Mouse (Mus musculus) gastrocnemius, postnatal 10 days (tissue): ENCODE measurements around the gene Hcn2. TPM values are rescaled to one million over a fixed set of nuclear protein-coding genes. Genes with fewer than 3 reads are reported as not detected.

Source experiments
- DNase-seq: peaks from one replicate; pipeline ENCODE4 v3.0.0; 2021; ENCODE audit warnings: mixed read lengths
- total RNA-seq, 2 experiments: library from RNA; stranded (reverse); gene quantifications; 2 replicates each; pipeline ENCODE4 v1.2.3; 2021

The Hcn2 gene
- total RNA-seq, 2 experiments from 2014 or later: 0.86 to 0.96 TPM

- no peak for DNase-seq
These were observed 7.1 kb upstream of the Hcn2 start for GRCm38 (mm10) chr10:79709307-79709706.

DNA sequence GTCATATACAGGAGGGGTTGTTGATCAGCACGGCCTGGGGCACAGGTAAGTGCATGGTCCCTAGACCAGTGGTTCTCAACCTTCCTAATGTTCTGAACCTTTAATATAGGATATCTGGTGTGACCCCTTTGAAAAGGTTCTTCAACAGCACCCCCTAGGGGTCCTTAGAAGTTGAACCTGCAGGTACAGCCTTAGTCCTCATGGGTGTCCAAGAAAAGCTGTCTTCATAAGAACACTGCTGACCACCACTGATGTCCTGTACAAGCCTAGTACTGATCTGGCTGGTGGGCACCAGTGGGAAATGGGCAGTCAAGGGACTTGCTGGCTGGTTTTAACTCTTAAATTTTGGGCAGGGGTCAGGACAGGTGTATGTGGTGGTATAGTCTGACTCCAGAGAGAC is 4.4 kb upstream of the Hcn2 start:
- DNase-seq: no peak

GRCm38 (mm10) chr10:79712499-79713126 is 3.8 kb upstream of the Hcn2 start:
- DNase-seq: peak; percentile 86

- DNase-seq: no peak
These were observed 3.3 kb upstream of the Hcn2 start for GRCm38 (mm10) chr10:79713163-79713562.

- DNase-seq: no peak
These were observed 1.4 kb upstream of the Hcn2 start for GRCm38 (mm10) chr10:79714996-79715395.

DNA sequence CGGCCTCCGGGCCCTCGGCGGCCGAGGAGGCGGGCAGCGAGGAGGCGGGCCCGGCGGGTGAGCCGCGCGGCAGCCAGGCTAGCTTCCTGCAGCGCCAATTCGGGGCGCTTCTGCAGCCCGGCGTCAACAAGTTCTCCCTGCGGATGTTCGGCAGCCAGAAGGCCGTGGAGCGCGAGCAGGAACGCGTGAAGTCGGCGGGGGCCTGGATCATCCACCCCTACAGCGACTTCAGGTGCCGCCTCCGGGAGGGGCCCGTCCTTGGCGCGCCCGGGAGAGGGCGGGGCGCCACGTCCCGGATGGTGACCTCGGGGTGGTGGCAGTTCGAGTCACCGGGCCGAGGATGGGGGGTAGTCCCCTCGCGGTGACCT is 538 bp downstream of the Hcn2 start:
- DNase-seq: no peak

DNA sequence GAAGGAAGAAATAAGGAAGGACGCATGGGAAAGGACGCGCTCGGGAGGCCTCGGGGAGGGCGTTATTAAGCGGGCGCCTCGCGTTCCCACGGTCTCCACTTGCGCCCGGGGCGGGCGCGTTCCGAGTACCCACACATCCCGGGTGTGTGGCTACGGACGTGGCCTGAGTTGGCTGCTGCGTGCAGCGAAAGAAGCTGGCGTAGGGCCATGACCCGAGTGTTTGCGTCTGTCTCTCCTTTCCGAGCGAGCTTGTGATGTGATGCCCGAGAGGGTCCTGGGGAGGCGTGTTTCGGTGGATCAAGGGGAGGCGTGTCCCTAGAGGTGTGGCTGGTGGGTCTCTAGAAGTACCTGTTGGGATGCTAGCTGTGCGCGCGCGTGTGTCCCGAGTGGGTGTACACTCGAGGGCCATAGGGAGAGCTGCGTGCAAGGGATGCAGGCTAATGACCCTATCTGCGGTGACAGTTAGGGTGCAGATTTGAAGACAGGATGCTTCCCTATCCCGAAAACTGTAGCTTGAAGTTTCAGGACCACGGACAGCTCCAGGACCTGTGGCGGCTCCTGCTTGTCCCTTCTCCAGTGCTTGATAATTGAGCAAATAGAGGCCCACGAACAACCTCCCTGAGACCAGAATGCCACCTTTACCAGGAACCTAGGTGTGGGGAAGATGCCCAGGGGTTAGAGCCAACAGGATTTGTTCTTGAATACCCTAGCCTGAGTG is 1.4 kb downstream of the Hcn2 start:
- DNase-seq: peak; percentile 80

DNA sequence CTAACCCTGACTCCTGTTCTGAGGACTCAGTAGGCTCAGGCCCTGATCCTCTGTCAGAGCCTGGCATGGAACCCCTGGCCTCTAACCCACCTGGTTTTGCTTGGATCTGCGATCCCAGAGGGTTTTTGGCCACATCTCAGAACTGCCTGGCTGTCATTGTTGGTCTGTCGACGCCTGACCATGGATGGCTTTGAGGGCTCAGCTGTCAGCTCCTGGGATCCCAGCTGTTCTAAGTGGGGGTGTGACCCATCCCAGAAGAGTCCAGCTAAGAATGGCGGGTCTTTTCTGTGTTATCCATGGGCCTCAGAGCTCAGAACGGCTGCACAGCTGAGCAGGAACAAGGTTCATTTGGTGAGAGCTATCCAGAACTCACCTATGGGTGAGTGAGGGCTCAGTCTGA is 4.7 kb downstream of the Hcn2 start:
- DNase-seq: no peak

GRCm38 (mm10) chr10:79723047-79723446 is 6.6 kb downstream of the Hcn2 start:
- no peak for DNase-seq

GRCm38 (mm10) chr10:79723692-79724091 is 7.3 kb downstream of the Hcn2 start:
- no peak for DNase-seq

DNA sequence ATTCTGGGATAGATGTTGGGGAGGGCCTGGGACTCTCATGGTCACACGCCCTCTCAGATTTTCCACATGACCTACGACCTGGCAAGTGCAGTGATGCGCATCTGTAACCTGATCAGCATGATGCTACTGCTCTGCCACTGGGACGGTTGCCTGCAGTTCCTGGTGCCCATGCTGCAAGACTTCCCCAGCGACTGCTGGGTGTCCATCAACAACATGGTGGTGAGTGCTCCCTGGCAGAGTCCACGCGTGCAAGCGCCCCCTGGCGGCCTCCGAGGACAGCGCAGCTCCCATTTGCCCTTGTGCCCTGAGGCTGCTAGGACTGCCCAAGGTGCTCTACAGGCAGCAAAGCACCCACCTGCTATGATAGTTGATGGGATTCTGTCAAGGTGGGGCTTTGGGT is 9.7 kb downstream of the Hcn2 start:
- peak; percentile 62 for DNase-seq

DNA sequence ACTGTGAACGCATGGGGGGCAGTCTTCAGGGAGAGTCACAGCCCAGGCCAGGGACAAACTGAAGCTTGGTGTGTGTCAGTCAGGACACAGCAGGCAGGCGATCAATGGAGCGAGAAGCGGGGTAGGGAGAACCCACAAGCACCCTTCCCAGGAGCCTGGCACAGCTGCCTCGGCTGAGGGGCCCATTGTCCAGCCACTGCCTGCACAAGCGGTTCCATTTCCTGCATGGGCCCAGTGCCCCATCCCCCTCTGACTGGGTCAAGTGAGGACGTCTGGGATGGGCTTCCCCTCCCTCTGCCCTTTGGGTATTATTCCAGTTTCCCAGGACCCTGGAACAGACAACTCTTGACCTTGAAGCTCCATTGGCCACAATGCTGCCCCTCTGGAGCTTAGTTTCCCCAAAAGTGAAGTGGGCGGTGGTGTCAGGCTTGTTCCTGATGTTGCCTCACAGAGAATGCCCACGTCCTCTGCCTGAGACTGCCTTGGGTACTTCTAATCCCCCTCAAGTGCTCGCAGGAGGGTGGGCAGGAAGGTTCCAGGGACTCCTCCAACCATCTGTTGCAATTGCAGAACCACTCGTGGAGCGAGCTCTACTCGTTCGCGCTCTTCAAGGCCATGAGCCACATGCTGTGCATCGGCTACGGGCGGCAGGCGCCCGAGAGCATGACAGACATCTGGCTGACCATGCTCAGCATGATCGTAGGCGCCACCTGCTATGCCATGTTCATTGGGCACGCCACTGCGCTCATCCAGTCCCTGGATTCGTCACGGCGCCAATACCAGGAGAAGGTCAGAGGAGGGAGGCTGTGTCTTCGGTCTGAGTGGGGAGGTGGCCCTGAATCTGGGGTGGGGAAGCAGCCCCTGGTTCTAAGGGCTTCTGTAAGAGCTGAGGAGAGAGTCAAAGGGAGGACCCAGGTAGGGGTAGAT is 12.2 kb downstream of the Hcn2 start:
- no peak for DNase-seq

GRCm38 (mm10) chr10:79729357-79729965 is 13.0 kb downstream of the Hcn2 start:
- DNase-seq: peak; percentile 49

DNA sequence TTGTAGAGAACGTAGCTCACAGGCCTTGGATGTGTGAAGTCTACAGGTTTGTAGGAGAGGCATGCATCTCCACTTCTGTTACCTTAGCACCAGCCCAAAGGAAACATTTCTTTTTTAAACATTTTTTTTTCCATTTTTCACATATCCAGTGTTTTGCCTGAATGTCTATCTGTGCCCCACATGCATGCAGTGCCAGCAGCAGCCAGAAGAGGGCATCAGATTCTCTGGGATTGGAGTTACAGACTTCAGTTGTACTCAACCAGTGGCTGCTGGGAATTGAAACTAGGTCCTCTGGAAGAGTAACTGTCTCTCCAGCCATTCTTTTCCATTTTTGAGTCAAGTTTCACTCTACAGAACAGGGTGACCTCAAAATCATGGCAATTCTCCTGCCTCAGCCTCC is 16.1 kb downstream of the Hcn2 start:
- DNase-seq: no peak

GRCm38 (mm10) chr10:79733847-79734246 is 17.4 kb downstream of the Hcn2 start:
- DNase-seq: no peak

- DNase-seq: no peak
These were observed 18.9 kb downstream of the Hcn2 start for GRCm38 (mm10) chr10:79735361-79735760.

DNA sequence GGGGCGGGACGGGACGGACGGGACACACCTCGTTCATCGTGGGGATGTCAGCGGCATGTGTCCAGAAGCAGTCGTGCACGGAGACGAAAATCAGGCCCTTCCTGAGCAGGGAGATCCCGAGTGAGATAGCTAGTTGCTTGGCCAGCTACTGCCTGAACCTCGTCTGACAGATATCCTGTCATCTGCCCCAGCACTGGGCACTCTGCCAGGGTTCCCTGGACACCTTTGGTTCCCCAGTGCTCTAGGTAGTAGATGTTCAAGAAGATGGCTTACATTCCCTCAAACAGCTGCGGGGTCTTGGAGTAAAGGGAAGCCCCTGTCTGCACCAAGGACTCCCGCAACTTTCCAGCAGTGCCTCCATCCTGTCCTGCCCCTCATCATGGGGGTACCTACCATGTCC is 20.3 kb downstream of the Hcn2 start:
- DNase-seq: no peak

GRCm38 (mm10) chr10:79738259-79738658 is 21.8 kb downstream of the Hcn2 start:
- no peak for DNase-seq

DNA sequence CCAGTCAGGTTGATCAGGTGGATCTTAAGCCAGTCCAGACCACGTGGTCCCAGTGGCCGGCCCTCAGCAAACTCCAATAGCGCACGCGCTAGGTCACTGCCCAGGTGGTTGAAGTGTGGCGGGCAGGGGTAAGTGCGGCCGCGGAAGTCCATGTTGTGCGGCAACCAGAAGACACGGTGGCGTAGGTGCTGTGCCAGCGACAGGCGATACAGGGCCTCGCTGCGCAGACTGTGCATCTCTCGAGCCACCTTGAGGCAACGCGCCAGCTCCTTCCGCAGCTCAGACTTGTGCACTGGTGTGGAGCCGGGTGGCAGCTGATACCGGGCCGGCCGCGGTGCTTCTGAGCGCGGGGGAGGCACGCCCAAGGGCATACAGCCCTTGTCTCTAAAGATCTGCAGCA is 22.8 kb downstream of the Hcn2 start:
- no peak for DNase-seq

DNA sequence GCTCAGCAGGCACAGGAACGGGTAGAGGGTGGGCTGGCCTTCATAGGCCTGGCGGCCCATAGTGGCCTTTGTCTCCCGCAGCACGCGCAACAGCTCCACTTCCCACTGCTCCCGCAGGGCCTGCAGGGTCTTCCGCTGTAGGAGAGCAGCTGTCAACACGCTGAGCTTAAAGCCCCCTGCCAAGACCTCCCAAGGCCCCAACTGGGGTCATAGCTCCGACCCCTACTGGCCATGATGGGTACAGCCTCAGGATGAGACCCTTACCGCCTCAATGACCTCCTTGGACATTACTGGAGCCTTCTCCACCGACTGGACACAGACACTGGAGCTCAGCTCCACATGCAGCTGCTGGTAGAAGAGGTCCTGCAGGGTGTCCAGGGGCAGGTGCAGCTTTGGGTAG is 24.4 kb downstream of the Hcn2 start:
- DNase-seq: no peak

- no peak for DNase-seq
These were observed 26.7 kb downstream of the Hcn2 start for GRCm38 (mm10) chr10:79743161-79743560.

- DNase-seq: no peak
These were observed 27.4 kb downstream of the Hcn2 start for GRCm38 (mm10) chr10:79743650-79744365.
